Mouse (Mus musculus) telencephalon, adult 2 months (tissue): ENCODE results near the gene Gnas.
"Not testable (repeated sequence)": the region's sequence is repeated elsewhere in the genome, so short reads cannot be mapped to it uniquely, and the experiment has no call there.

Experiments used
- DNase-seq: peaks from one replicate; pipeline ENCODE4 v3.0.0-alpha.2; 2011; ENCODE audit warnings: low read depth, low spot score

The Gnas gene

GRCm38 (mm10) chr2:174328358-174328905 is 44.3 kb downstream of the Gnas start:
- no peak for DNase-seq

GRCm38 (mm10) chr2:174328926-174329662 is 45.0 kb downstream of the Gnas start:
- no peak for DNase-seq

- no peak for DNase-seq
Observed at GRCm38 (mm10) chr2:174329663-174330615, 45.8 kb downstream of the Gnas start.

GRCm38 (mm10) chr2:174330616-174331191 is 46.6 kb downstream of the Gnas start:
- DNase-seq = no peak

GRCm38 (mm10) chr2:174331282-174332030 is 47.3 kb downstream of the Gnas start:
- no peak for DNase-seq

- no peak for DNase-seq
Observed at GRCm38 (mm10) chr2:174333239-174333890, 49.2 kb downstream of the Gnas start.

- no peak for DNase-seq
Observed at GRCm38 (mm10) chr2:174334415-174334814, 50.3 kb downstream of the Gnas start.

GRCm38 (mm10) chr2:174337275-174337674 is 53.2 kb downstream of the Gnas start:
- no peak for DNase-seq

GRCm38 (mm10) chr2:174339701-174340100 is 55.6 kb downstream of the Gnas start:
- DNase-seq = no peak

GRCm38 (mm10) chr2:174340229-174340892 is 56.2 kb downstream of the Gnas start:
- no peak for DNase-seq

GRCm38 (mm10) chr2:174340893-174341580 is 56.9 kb downstream of the Gnas start:
- no peak for DNase-seq

- no peak for DNase-seq
Observed at GRCm38 (mm10) chr2:174342793-174343400, 58.8 kb downstream of the Gnas start.

GRCm38 (mm10) chr2:174343566-174343965 is 59.4 kb downstream of the Gnas start:
- DNase-seq = no peak

GRCm38 (mm10) chr2:174344003-174344655 is 60.0 kb downstream of the Gnas start:
- DNase-seq = peak; percentile 89

- DNase-seq = no peak
Observed at GRCm38 (mm10) chr2:174344996-174345395, 60.9 kb downstream of the Gnas start.

GRCm38 (mm10) chr2:174346612-174346998 is 62.5 kb downstream of the Gnas start, which contains the start of gene Gm20721:
TSS of gene Gm20721 (minus strand) at chr2:174346712.
- no peak for DNase-seq

- DNase-seq = not testable (repeated sequence)
Observed at GRCm38 (mm10) chr2:174346999-174347668, 63.0 kb downstream of the Gnas start.

- no peak for DNase-seq
Observed at GRCm38 (mm10) chr2:174358516-174358915, 74.4 kb downstream of the Gnas start.
